In the genomic region with DNA sequence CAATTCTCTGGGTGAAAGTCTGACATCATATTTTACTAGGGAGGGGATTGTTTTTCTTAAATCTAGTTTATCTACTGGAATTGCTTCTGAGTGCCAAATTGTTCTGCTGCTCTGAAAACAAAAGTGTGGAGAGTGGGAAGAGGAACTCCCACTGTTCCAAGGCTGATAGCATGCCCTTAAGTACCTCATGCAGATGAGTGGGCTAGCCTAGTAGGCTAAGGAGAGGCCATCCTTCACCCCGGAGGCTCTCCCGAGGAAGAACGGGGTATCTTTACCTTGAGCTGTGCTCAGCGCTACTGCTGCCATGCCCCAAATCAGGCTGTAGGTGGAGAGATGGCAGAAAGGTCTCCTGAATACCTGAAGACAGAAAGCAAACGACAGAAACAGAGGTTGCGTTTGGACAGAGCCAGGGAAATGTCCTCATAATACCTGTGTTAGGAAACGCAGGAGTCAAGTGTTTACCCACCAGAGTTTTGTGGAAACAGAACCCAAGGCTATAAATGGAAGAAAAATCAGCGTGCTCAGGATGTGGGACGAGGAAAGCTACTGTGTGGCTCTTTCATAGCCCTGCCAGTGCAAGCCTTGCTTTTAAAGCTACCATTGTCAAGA, we compare ENCODE assay signal across 18 mouse cellular contexts. TPM values are rescaled to one million over a fixed set of nuclear protein-coding genes. Genes with fewer than 3 reads are reported as not detected.
DNase-seq lines count a peak whose midpoint lies in the region; ATAC-seq and TF ChIP-seq lines count a peak whose summit lies in the region.
"Had no signal": no experiment of that assay in that cellular context is flagged by ENCODE, and none has a peak within 500 bp of the region (broad histone marks: within the 10 kb centered on the region; RNA-seq: fewer than 3 reads in every experiment).

No protein-coding gene starts in this region.

- WGBS in heart, embryonic 13.5 days: 36% methylated on average over 9 of the region's 9 CpGs
- WGBS in heart, postnatal 0 days: 28% methylated on average over 9 of the region's 9 CpGs
- 60% methylated on average over 9 of the region's 9 CpGs for WGBS in hindbrain, postnatal 0 days

- no peaks in the 10 kb centered on the region for H3K36me3 ChIP-seq in heart, embryonic 13.5 days
- H3K36me3 ChIP-seq in heart, postnatal 0 days (replicated peaks; ENCODE audit: control insufficient read depth, insufficient read depth, low read length): no peaks in the 10 kb centered on the region
- H3K36me3 ChIP-seq in hindbrain, postnatal 0 days (ENCODE audit: insufficient read depth, low read length): peaks cover 10% of the 10 kb centered on the region; the same call in 1 of the 2 replicates
- H3K36me3 ChIP-seq: embryonic facial prominence, embryonic 13.5 days; forebrain, embryonic 12.5 days had no signal

- intact Hi-C loops in heart, postnatal 25 days (cut with DNase I): no loop called here

- H3K9ac ChIP-seq in heart, embryonic 13.5 days: no peak overlapping the region
- no peak overlapping the region for H3K9ac ChIP-seq in heart, postnatal 0 days (replicated peaks; ENCODE audit: low read depth, low read length)
- H3K9ac ChIP-seq in hindbrain, postnatal 0 days (replicated peaks; ENCODE audit: low read length): no peak overlapping the region
- H3K9ac ChIP-seq: embryonic facial prominence, embryonic 13.5 days; forebrain, embryonic 12.5 days; hindbrain, embryonic 12.5 days; liver, postnatal 0 days; midbrain, embryonic 13.5 days had no signal

- no peaks in the 10 kb centered on the region for H3K27me3 ChIP-seq in heart, embryonic 13.5 days (replicated peaks)
- no peaks in the 10 kb centered on the region for H3K27me3 ChIP-seq in heart, postnatal 0 days (ENCODE audit: control insufficient read depth, insufficient read depth, low read length)
- H3K27me3 ChIP-seq in hindbrain, postnatal 0 days (ENCODE audit: insufficient read depth, low read length): no peaks in the 10 kb centered on the region
- H3K27me3 ChIP-seq: embryonic facial prominence, embryonic 13.5 days; forebrain, embryonic 12.5 days; hindbrain, embryonic 12.5 days; midbrain, embryonic 13.5 days had no signal

- no peaks in the 10 kb centered on the region for H3K9me3 ChIP-seq in heart, embryonic 13.5 days
- no peaks in the 10 kb centered on the region for H3K9me3 ChIP-seq in heart, postnatal 0 days (replicated peaks; ENCODE audit: control insufficient read depth, low read length)
- H3K9me3 ChIP-seq in hindbrain, postnatal 0 days (ENCODE audit: low read length): no peaks in the 10 kb centered on the region
- H3K9me3 ChIP-seq: embryonic facial prominence, embryonic 13.5 days; forebrain, embryonic 12.5 days; hindbrain, embryonic 12.5 days; midbrain, embryonic 13.5 days had no signal

- no peak for DNase-seq in heart, postnatal 25 days (ENCODE audit: low spot score)
- peak; percentile 60 to 71 for DNase-seq in lung, adult 18-20 months
- no peak for DNase-seq in lung, postnatal 14 days
- DNase-seq in heart, postnatal 0 days (ENCODE audit: low spot score): peak; percentile 38
- peak; percentile 16 for DNase-seq in ovary, postnatal 14 days (ENCODE audit: low spot score)
- no peak for DNase-seq in layer of hippocampus, adult 11-12 months (ENCODE audit: low spot score)
- no peak for DNase-seq in hindbrain, postnatal 0 days (ENCODE audit: low spot score)
- DNase-seq: cerebellum, adult 9-10 months; kidney, adult 9 months; liver, postnatal 0 days; retina, postnatal 1 day; thymus, postnatal 36 days had no signal

- no peak overlapping the region for H3K4me3 ChIP-seq in heart, embryonic 13.5 days
- H3K4me3 ChIP-seq in heart, postnatal 0 days (ENCODE audit: low read depth, low read length): no peak overlapping the region
- H3K4me3 ChIP-seq in hindbrain, postnatal 0 days (ENCODE audit: low read length): no peak overlapping the region
- H3K4me3 ChIP-seq: embryonic facial prominence, embryonic 13.5 days; forebrain, embryonic 12.5 days; hindbrain, embryonic 12.5 days; midbrain, embryonic 13.5 days had no signal

- TF ChIP-seq CTCF in heart, postnatal 0 days (IDR thresholded peaks at IDR 0.05; ENCODE audit: low read depth): no peak
- TF ChIP-seq CTCF in hindbrain, postnatal 0 days (IDR thresholded peaks at IDR 0.05; ENCODE audit: low read depth): no peak

- peak overlapping the region; percentile 70 for H3K27ac ChIP-seq in heart, embryonic 13.5 days (replicated peaks)
- H3K27ac ChIP-seq in heart, postnatal 0 days (ENCODE audit: low read depth): peak overlapping the region; percentile 68
- H3K27ac ChIP-seq in hindbrain, postnatal 0 days: no peak overlapping the region
- H3K27ac ChIP-seq: embryonic facial prominence, embryonic 13.5 days; forebrain, embryonic 12.5 days; hindbrain, embryonic 12.5 days; midbrain, embryonic 13.5 days had no signal

- ATAC-seq in heart, embryonic 13.5 days (ENCODE audit: extremely low read depth, insufficient number of reproducible peaks, low FRiP score, low TSS enrichment): no peak
- 0 out of 2 replicates have a peak, but pooled peaks have one; percentile 17 for ATAC-seq in heart, postnatal 0 days (ENCODE audit: insufficient read depth, low read depth)
- no peak for ATAC-seq in hindbrain, postnatal 0 days
- ATAC-seq: activated CD4-positive, CD25-positive, alpha-beta regulatory T cell, adult 4 months; liver, postnatal 0 days; midbrain, embryonic 13.5 days had no signal

- peak overlapping the region; percentile 10; the same call in 1 of the 2 replicates for H3K4me2 ChIP-seq in heart, embryonic 13.5 days
- H3K4me2 ChIP-seq in heart, postnatal 0 days (ENCODE audit: low read depth, low read length): no peak overlapping the region
- no peak overlapping the region for H3K4me2 ChIP-seq in hindbrain, postnatal 0 days (ENCODE audit: low read depth, low read length)
- H3K4me2 ChIP-seq: embryonic facial prominence, embryonic 13.5 days; forebrain, embryonic 12.5 days; hindbrain, embryonic 12.5 days; midbrain, embryonic 13.5 days had no signal

- TF ChIP-seq EP300 in heart, postnatal 0 days (IDR thresholded peaks at IDR 0.05; ENCODE audit: low read depth): no peak

- peaks cover 12% of the 10 kb centered on the region for H3K4me1 ChIP-seq in heart, embryonic 13.5 days
- peaks cover 3% of the 10 kb centered on the region; the same call in 1 of the 2 replicates for H3K4me1 ChIP-seq in heart, postnatal 0 days (ENCODE audit: control insufficient read depth, insufficient read depth)
- 0 out of 2 replicates have a peak, but pooled peaks cover 2% of the 10 kb centered on the region for H3K4me1 ChIP-seq in hindbrain, postnatal 0 days (ENCODE audit: insufficient read depth, low read length)
- H3K4me1 ChIP-seq: embryonic facial prominence, embryonic 13.5 days; forebrain, embryonic 12.5 days; hindbrain, embryonic 12.5 days; midbrain, embryonic 13.5 days had no signal

RNA-seq across cellular contexts. Expression of a gene that starts 8.8 kb away (rescaled TPM):
- polyA plus RNA-seq in heart, embryonic 13.5 days (2015; fragmentation: Nextera tagmentation; extraction: Ambion mirVana): 19.0 and 20.4 TPM in 2 replicates
- 10 to 100 TPM; 60.5 to 61.8 TPM for total RNA-seq in heart, postnatal 25 days (2021)
- total RNA-seq in heart, postnatal 0 days (2014; rRNA removed; ENCODE audit: low replicate concordance): 18.0 and 31.0 TPM in 2 replicates
- polyA plus RNA-seq in heart, postnatal 0 days (2015; fragmentation: Nextera tagmentation; extraction: Ambion mirVana): 67.7 TPM in 2 replicates
- total RNA-seq in hindbrain, postnatal 0 days (2014; rRNA removed): 210 and 300 TPM in 2 replicates
- 354 and 385 TPM in 2 replicates for polyA plus RNA-seq in hindbrain, postnatal 0 days (2015; fragmentation: Nextera tagmentation; extraction: Ambion mirVana)

Comparison
In these comparisons a context has a peak if more than half of its experiments do, and no peak if none do; other contexts are left out.
1. DNase-seq: peak in lung, adult 18-20 months (2 of 2), heart, postnatal 0 days (single experiment) and ovary, postnatal 14 days (single experiment); none in heart, postnatal 25 days (single experiment), lung, postnatal 14 days (single experiment), layer of hippocampus, adult 11-12 months (single experiment) and hindbrain, postnatal 0 days (single experiment).